Mouse (Mus musculus) stomach, postnatal 0 days (tissue): ENCODE results near the gene Spaca9.

Experiments used
- CTCF ChIP-seq: IDR thresholded peaks from 2 replicates; pipeline ENCODE4 v1.5.1; 2016; ENCODE audit warnings: antibody characterized with exemption, low read depth, mild to moderate bottlenecking, moderate library complexity
- EP300 ChIP-seq: optimal IDR thresholded peaks from 2 replicates; pipeline ENCODE3; 2016; ENCODE audit warnings: antibody characterized with exemption

DNA sequence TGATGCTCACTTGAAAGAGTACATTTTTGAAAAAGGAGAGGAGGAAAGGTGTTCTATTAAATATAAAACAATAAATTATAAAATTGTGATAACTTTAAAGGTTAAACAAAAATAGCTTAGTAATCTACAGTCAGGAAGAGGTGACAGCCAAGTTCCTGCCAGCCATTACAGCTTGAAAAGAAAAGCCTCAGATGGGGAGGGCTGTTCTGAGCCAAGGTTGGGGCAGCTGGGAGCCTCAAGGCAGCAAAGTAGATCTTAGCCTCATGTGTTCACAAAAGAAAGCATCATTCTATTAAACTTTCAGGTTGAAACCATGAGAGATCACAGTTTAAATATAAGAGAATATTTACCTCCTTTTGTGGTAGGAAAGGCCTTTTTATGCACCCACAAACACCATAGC, 31.1 kb upstream of the Spaca9 start:
- TF ChIP-seq CTCF (no peak), EP300 (no peak)
